Mouse (Mus musculus): ENCODE measurements around the gene Gpsm3.

The Gpsm3 gene

DNA sequence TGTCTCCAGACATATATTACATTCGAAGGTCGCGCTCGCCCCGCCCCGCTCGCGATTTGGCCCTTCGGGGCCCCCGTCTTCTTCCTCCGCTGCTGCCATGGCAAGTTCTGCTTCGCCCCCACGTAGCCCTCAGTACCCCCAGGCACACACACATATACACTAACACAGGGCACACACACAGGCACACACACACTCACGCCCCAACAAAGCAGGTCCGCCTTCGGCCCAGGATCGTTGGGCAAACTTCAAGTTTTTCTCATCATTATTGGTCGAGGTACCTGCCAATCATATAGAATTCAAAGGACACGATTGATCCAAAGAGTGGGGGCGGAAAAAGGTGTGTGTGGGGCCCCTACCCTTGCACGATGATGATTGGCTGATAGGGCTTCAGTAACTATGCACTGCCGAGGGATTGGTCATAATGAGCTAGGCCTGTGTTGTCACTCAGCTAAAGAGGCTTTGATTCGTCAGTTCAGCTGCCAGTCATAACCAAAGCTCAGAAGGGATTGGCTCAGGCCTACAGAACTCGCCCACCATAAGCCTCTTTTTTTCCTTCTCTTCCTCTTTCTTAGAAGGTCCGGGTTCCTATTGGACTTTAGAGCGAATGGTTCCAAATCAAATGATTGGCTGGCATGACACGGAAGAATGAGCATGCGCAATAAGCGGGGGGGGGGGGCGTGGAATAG, 13.9 kb downstream of the Gpsm3 start, which contains the start of gene Rnf5:
Rnf5 (minus strand) TSS at position 316 of the 686 bp plus-strand sequence.
- DNase-seq (ENCODE audit: low spot score) = peak; percentile 86

DNA sequence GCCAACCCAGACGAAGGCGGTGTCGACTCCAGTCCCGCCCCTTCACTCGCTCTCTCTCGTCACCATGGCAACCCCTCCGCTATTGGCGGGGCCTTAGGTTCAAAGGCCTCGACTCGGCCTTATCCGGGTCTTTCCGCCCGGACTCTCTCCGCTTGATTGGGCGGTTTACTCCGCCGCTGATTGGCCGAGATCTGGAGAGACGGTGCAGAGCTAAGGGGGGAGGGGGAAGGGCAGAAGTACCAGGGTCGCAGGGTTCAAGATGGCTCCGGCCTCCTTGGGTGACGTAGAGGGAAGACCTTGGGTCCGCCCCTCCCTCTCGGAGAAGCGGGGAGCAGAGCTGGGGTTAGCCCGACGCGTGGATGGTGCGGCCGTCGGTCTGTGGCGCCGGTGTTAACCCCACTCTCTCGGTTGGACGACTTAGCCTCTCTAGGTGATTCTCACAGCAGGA, 14.5 kb downstream of the Gpsm3 start, which contains the start of gene Agpat1:
Agpat1 (plus strand) TSS at position 202 of the 448 bp plus-strand sequence.
- peak; percentile 95 for DNase-seq (ENCODE audit: low spot score)

DNA sequence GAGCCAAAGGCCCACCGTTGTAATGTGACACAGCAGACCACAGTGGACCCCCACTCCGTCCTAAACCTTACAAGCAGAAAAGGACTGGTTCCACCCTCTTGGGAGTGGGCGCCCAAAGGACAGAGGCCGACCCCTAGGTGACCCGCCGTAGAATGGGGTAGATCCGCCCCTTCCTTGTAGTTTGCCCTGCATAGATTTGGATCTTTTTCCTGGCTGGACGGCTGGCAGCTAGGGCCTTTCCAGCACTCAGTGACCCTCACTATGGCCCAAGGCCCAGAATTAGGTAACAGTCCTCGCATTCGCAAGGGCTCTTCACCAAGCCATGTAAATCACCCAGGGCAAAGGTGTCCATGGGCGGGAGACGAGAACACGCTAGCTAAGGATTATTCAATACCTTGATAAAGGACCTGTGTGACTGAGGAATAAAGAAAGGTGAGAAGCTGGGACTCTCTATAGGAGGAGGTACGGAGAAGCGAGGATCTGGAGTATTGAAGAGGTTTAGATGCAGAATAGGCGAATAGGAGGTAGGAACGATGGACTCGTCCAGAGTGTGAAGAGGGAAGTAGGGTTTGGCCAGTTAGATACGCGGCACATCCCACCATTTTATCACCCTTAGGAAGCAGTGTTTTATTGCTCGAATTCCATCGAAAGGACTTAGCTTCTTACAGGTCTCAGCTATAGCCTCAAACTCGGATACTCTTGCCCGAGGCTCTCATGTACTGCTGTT, 15.1 kb downstream of the Gpsm3 start:
- DNase-seq (ENCODE audit: low spot score) = no peak

DNA sequence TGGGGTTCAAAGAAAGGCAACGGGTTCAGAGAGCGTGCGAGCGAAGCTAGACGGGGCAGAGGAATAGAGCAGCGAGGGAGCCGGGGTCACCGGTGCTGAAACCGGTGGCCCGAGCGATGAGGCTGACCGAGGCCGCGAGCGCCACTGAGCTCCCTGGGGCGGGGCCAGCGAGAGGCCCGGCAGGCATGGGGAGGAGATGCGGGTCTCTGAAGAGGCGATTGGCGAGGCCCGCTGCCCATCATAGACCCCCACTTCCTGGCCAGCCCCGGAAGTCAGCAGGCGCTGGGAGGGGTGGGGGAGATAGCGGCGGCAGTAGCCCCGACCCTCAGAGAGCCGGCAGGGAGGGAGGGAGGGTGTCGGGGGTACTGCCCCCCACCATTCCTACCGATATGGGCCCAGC, 16.0 kb downstream of the Gpsm3 start:
- DNase-seq (ENCODE audit: low spot score) = peak; percentile 97

DNA sequence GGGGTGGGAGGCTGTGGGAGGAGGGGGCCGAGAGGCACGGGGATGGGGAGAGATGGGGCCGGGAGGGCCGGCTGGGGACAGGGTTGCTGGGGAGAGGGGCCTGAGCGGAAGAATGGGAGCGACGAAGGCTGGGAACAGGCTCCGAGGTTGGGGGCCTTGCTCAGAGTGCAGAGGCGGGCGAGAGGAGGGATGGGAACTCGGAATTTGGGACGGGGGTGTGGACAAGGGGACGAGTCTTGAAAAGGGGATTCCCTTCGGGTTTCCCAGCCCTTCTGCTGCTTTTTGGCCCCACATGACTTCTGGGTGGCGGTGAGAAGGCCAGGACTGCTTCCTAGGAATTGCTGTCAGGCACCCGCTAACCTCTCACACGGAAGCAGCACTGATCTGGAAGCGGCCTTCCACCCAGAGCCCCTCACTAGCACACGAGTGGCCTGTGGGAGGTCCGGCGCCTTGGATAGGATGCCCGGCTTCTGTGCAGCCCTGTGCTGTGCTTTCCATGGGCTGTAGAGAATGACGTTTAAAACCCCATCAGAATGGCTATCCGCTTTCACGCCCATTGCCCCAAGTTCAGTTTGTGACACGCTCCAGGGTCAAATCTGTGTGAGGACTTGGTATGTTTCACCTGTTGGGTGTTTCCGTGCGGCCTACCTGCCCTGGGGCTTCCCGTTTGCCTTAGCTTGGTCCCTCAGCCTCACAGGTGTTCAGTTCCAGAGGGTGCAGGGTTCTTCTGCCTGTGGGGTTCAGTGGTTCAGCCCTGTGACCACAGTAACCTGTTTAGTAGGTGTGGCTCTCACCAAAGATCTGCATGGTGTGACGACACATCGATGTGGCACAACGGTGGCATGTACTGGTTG, 16.8 kb downstream of the Gpsm3 start:
- no peak for DNase-seq (ENCODE audit: low spot score)

DNA sequence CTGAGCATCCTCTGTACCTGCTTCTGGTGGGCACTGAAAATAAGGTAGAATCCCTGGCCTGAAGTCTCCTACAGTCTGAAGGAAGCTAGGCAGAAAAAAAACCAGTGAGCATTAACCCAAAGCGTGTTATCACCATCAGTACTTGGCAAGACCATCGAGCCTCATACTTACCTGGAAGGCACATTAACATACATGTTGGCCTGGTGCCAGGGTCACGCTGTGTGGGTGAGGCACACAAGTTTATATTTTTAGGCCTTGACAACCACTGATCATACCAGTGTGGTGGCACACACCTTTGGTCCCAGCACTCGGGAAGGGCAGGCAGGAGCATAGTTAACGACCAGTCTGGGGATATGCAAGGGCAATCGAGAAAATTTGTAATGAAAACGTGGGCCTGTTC, 18.4 kb downstream of the Gpsm3 start:
- no peak for DNase-seq (ENCODE audit: low spot score)

DNA sequence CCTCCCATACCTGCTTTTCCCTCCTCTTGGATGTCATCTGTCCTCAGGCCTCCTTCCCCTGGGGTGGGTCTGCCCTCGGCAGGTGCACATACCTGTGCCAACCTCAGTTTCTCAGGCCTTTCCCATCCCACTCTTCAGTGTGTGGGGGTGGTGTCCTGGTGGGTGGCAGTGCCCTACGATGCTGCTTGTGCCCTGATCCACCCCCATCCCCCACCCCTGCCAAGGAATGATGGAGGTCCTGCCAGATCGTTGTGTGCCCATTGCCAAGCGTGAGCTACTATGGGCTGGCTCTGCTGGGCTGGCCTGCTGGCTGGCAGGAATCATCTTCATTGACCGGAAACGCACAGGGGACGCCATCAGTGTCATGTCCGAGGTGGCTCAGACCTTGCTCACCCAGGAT, 21.4 kb downstream of the Gpsm3 start:
- DNase-seq (ENCODE audit: low spot score) = no peak

DNA sequence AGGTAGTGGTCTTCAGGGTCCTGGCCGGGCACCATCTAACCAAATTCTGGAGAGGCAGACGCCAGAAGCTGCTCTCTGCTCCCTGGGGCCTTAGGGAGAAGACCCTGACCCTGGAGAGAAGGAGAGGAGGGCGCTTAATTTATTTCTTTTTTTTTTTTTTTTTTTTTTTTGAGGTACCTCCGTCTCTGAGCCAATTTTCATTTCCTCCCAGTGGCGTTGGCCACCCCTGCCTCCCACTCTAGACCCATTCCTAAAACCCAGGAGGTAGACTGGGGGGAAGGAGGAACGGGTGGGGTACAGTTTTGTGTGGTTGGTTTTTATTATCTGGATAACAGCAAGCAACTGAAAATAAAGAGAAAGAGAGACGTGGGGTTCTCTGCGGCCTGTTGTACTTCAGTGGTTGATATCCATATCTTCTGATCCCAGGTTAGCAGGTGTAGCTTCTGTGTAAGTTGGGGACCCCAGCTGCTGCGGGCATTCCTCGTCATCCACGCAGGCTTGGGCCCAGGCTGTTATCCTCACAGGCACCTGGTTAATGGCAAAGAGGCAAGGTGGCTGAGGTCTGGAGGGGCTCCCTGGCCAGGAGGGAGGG, 23.5 kb downstream of the Gpsm3 start:
- no peak for DNase-seq (ENCODE audit: low spot score)

DNA sequence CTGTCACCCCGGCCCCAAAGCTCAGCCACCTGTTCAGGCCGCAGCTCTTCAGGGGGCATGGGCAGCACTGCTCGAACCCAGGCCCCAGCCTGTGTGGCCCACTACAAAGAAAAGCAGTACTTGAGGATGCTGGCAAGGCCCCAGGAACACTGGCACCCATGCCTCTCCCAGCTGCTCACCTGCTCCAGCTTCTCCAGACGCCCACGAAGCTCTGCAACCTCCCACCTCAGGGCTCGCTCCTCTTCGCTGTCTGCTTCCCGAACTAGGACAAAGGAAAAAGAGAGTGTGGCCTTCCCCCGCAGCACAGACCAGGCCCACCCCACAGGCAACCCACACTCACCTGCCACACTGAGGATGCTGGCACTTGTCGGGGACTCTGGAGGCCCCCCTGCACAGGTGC, 24.2 kb downstream of the Gpsm3 start:
- no peak for DNase-seq (ENCODE audit: low spot score)

DNA sequence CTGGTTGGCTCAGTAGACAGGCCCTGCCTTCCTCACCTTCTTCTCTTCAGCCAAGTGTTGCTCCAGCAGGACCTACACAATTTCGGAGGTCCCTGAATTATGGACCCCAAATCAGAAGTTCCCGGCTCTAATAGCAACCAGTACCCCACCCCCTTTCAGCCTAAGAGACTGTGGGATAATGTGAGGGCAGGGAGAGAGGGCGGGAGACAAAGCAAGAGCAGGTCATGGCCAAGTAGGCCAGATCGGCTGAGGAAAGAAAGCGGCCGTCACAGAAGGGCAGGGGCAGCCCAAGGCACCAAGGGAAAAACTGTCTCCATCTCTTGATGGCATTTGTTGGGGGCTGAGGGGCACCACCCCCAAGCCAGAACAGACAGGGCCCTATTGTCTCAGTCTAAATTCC, 26.3 kb downstream of the Gpsm3 start, which contains the start of gene Egfl8:
Egfl8 (minus strand) TSS at position 101 of the 400 bp plus-strand sequence.
- no peak for DNase-seq (ENCODE audit: low spot score)

DNA sequence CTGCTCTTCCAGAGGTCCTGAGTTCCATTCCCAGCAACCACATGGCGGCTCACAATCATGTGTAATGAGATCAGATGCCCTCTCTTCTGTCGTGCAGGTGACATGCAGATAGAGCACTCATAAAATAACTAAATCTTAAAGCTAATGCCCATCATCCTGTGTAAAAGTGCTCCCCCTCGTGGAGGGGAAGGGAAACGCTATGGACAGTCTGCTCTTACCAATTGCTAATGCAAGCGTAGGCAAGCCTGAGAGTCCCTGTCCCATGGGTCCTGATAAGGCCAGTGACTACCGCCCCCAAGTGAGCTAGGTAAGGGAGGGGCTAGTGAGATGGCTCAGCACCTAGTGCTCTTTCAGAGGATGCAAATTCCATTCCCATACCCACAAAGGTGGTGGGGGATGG, 29.4 kb downstream of the Gpsm3 start:
- peak; percentile 50 for DNase-seq (ENCODE audit: low spot score)

DNA sequence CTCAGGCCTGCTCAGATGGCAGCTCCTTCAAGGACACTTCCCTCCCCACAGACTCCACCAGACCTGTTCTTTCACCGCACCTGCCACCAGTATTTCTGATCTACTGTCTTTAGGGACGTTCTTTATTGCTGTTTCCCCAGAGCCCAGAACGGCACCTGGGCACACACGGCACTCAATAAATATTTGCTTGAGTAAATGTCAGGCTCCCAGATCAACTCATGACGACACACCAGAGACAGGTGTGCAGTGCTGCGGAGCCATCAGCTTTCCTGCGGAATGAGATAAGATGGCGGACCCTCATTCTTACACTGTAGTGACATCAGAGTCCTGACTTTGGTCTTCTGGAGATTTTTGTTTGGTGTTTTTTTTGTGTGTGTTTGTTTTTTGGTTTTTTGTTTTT, 31.4 kb downstream of the Gpsm3 start:
- no peak for DNase-seq (ENCODE audit: low spot score)

DNA sequence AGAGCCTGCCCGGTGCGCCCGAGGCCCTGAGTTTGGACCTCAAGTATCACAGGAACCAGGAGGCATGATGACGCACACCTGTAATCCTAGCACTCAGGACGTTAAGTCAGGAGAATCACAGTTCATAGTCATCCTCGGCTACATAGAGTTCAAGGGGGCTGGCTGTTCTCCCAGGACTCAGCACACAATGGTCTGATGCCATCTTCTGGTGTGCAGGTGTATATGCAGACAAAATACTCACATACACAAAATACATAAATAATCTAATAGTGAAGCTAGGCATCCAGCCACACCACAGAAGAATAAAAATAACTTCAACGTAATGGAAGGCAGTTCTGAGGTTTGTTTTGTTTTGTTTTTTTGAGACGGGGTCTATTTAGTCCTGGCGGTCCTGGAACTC, 33.6 kb downstream of the Gpsm3 start:
- no peak for DNase-seq (ENCODE audit: low spot score)

DNA sequence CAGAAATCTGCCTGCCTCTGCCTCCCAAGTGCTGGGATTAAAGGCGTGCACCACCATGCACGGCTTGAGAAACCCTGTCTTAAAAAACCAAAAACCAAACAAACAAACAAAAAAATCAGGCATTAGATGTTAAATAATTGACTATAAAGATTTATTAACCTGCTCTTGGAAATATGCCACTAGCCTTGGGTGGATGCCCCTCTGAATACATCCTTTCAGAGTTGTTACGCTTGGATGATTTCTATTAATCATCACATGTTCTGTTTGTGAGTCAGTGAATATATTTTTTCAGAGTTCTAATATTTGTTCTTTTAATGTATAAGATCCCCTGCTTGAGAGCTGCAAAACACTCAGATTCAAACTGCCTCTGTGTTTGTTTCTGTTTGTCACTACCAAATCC, 35.4 kb downstream of the Gpsm3 start:
- DNase-seq (ENCODE audit: low spot score) = no peak

DNA sequence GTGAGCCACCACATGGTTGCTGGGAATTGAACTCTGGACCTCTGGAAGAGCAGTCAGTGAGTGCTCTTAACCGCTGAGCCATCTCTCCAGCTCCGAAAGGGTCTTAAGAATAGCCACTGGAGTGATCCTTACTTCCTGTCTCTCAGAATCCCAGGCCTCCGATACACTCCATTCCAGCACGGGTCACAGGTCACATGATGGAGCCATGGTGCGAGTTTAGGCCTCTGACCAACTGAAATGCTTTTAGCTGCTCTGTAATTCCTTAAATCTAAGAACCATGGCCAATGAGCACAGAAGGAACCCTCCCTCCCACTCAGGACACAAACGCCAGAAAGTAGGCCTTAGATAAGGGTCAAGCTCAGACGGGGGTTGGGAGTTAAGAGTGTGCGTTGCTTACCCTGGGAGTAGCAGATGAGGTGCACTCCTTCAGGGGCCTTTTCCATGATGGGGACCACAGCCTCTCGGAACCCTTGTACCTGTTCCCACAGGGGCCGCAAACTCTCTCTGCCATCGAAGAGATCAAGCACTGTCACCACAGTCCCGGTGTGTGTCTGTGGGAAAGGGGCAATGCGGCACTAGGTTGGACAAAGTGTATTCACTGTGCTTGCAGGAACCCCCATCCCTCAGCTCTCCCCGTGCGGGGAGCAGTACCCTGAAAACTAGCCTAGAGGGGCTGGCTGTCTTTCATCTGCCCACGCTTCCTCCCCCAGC, 36.6 kb downstream of the Gpsm3 start:
- DNase-seq (ENCODE audit: low spot score) = no peak

DNA sequence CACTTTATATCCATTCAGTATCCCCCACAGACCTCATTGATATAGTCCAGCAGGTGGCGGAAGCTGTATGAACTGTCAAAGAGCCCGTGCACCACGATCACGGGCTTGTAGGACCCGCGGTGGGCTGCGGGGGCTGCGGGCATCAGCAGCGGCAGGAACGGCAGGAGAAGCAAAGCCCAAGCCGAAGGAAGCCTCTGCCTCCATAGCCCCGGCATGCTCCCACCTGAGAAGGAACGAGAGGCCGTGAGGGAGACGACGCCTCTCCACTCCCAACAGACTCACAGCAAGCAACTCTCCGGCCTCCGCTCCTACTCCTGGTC, 37.1 kb downstream of the Gpsm3 start:
- DNase-seq (ENCODE audit: low spot score) = no peak

DNA sequence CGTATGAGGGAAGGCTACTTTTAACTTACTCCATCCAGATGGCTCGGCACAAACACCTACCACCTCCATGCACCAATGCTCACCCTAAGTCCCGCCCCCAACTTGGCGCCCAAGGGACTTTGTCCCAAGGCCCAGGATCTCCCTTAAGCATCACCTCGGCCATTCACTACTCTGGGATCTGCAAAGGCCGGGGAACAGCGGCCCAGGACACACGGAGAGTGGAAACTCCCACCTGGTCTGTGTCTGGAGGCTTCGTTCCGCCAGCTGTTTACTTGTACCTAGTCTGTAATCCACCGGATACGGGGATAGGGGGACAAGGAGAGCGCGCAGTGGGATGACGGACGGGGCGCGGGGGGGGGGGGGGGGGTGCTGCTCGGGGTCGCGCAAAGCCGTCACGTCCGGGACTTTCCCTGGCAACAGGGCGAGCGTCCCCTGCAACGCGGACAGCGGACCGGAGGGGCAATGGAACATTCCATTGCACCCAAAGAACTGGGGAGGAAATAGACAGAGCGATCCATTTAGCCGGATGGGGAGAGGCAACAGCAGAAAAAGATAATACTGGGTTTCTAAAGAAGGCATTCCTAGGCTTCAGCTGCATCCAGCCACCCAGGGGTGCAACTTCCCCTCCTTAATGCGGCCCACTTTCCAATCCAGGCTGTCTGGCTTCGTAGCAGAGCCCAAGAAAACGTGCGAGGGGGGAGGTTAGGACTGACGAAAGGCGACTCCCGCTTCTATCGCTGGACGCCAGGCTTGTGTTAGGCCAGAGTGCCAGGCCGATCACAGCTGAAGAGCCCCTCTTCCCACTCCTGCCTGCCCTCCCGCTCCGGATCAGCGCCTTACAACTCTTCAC, 37.7 kb downstream of the Gpsm3 start:
- DNase-seq (ENCODE audit: low spot score) = peak; percentile 83

DNA sequence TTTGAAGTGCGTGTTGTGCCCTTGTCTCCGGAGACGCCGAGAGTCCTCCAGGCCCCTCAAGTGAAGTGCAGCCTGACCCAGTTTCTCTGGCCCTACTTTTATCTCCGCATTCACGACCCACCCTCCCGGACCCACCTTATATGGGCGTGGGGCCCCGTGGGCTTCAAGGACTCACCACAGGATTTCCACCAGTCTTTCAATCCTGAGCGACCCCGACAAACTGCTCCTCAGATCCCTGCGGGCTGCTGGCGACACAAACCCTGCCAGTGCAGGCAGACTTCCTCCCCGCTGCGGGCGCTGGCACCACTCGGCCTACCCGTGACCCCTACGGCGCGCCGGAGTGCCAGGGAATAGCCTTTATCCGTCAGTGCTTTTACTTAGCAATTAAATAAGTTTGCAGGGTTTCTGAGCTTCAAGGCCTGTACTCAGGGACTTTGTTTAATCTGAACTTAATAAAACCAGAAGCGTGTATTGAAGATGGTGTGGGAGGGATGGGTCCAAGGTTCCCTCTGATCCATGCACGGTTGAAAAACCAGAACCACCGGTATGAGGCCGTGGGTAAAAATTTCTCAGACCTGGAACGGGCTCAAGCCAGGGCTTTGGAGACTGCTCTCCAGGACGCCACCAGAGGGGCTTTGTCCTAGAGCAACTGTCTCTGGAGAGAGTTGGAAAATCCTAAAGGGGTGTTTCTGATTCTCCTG, 38.5 kb downstream of the Gpsm3 start, which contains the start of gene Ppt2:
Ppt2 (minus strand) TSS at position 568 of the 701 bp plus-strand sequence.
- DNase-seq (ENCODE audit: low spot score) = peak; percentile 63

DNA sequence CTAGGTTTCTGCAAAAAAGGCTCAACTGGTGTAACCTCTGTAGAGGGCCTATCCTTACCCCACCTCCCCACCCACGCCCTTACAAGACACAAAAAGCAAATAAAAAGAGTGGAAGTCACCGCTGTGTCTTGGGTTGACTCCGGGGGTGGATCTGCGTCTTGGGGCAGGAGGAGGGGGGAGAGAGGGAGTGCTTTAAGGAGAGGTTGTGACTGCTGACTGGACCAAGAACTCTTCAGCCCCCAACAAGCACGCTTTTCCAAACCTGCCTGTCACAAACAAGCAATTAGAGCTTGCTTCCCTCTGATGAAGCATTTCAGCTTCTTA, 39.0 kb downstream of the Gpsm3 start:
- DNase-seq (ENCODE audit: low spot score) = no peak

DNA sequence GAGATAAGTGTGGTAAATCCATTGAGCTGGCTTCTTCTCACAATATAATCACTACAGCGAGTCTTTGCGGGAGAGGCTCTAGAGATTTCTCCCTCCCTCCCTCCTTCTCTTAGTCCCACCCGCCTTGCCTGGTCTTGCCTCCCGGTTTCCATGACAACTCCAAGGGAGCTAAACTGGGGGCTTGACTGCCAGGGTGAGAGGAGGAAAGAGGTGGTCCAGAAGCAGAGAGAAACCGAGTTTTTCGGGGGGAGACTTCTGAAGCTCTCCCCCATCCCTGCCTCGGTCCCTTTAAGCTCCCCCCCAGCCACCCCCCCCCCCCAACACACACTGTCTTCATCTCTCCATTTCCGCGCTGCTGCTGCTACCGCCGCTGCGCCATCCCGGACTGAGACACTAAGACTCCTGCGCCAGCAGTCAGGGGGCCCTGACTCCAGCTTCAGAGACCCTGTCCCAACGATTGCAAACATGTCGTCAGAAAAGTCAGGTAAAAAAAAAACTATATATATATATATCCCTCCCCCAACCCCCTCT, 39.7 kb downstream of the Gpsm3 start, which contains the start of gene Prrt1:
Prrt1 (plus strand) TSS at position 313 of the 531 bp plus-strand sequence.
- DNase-seq (ENCODE audit: low spot score) = no peak
